Mouse (Mus musculus) bone marrow, adult 2 months (tissue): ENCODE data around the gene Tmem63c.

ENCODE experiments used
- CTCF ChIP-seq: fragments of 200-500 bp; IDR thresholded peaks from 2 replicates; pipeline ENCODE4 v1.5.1; 2011; ENCODE audit warnings: low read length, control low read depth; ENCODE audit not compliant: control insufficient read depth, insufficient read depth
- POLR2A ChIP-seq: fragments of 200-500 bp; IDR thresholded peaks from 2 replicates; pipeline ENCODE4 v1.6.1; 2011; ENCODE audit warnings: low read depth, mild to moderate bottlenecking, control low read depth, low read length, borderline replicate concordance; ENCODE audit not compliant: control insufficient read depth

DNA sequence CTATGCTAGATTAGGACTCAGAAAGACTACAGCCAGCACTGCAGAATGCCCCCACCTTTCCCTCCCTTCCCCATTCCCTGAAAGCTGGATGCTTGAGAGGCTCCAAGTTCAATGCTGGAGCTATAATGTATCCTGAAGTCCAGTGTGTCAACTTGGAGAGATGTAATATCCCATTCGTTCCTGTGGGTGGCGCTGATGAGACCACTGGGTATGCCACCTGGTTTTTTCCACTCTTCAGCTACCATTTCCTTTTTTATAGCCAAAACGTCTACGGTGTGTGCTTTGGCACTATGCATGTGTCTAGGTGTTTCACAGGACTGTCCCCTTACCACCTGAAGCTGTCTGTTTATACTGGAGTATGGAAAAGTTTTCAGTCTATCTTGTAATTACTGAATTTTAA lies 67.2 kb downstream of the Tmem63c start:
- TF ChIP-seq CTCF (no peak), POLR2A (no peak)
